Mouse (Mus musculus) cerebellum, adult 2 months (tissue): ENCODE results near the gene B4galnt2.

Experiments
- CTCF ChIP-seq: fragments of 200-500 bp; IDR thresholded peaks from 2 replicates; pipeline ENCODE4 v1.5.1; 2011; ENCODE audit warnings: low read depth, mild to moderate bottlenecking, control low read depth, low read length, moderate library complexity, borderline replicate concordance; ENCODE audit not compliant: insufficient read depth
- POLR2A ChIP-seq: fragments of 200-500 bp; IDR thresholded peaks from 2 replicates; pipeline ENCODE4 v1.6.1; 2011; ENCODE audit warnings: low read length, control low read depth, borderline replicate concordance; ENCODE audit not compliant: insufficient read depth

GRCm38 (mm10) chr11:95857306-95857705, 57.4 kb downstream of the B4galnt2 start:
- TF ChIP-seq CTCF, result no peak
- TF ChIP-seq POLR2A, result no peak
